Mouse (Mus musculus): Measurements from ENCODE around the gene Kif1c.

The Kif1c gene

DNA sequence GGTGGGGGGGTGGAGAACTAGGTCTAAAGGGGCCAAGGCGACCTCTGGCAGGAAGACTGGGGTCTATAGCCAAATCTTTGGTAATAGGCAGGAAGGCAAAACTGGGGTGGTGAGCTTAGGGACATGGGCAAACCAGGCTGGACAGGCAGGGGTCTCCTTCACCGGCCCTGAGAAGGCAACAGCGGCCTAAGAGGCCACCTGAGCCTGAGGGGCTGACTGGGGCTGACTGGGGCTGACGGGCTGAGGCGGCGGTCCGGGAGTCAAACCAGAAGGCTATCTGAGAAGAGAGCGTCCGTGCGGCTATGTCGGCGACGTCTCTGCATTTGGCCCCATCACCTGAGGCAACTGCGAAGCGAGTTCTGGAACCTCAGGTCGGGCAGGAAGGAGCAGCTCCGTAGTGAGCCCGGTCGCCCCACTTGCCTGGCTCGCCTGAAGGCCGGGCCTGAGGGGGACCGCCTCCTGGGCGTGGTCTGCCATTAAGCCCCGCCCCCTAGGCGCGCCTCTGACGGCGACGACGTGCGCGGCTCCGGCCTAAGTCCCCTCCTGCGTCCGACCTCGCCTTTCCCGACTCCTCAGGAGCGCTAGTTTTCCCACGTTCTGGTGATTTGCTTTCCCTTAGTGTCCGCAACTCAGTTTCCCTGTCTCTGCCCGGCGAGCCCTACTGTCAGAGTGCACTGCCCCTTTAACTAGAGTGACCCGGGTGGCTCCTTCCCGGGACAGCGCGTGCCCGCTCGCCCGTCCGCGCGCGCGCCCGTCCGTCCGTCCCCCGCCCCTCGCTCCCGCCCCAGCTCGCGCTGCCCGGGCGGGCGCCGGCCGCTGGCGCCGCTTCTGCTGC lies at the start of gene Kif1c, which contains the start of gene Inca1:
TSS of gene Kif1c (plus strand) at position 827 of the 835 bp plus-strand sequence.
TSS of gene Inca1 (minus strand) at position 434 of the 835 bp plus-strand sequence.
- DNase-seq: peak; percentile 95

DNA sequence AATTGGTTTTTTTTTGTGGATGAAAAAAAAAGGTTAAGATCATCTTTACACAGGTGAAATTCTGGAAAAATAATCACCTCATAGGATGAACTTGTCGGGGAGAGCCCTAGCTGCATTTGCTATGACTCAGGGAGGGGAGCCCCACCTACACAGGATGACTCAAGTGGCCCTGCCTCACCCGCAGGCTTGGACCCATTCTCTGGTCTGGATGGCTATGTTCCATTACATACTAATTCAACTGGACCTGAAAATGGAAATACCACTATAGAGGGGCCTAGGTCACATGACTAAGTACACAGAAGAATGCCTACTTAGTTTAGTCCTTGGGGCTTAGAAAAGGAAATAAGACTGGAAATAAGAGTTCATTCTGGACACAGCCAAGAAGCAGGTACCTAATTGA lies 49.0 kb upstream of the Kif1c start:
- peak; percentile 39 for DNase-seq

DNA sequence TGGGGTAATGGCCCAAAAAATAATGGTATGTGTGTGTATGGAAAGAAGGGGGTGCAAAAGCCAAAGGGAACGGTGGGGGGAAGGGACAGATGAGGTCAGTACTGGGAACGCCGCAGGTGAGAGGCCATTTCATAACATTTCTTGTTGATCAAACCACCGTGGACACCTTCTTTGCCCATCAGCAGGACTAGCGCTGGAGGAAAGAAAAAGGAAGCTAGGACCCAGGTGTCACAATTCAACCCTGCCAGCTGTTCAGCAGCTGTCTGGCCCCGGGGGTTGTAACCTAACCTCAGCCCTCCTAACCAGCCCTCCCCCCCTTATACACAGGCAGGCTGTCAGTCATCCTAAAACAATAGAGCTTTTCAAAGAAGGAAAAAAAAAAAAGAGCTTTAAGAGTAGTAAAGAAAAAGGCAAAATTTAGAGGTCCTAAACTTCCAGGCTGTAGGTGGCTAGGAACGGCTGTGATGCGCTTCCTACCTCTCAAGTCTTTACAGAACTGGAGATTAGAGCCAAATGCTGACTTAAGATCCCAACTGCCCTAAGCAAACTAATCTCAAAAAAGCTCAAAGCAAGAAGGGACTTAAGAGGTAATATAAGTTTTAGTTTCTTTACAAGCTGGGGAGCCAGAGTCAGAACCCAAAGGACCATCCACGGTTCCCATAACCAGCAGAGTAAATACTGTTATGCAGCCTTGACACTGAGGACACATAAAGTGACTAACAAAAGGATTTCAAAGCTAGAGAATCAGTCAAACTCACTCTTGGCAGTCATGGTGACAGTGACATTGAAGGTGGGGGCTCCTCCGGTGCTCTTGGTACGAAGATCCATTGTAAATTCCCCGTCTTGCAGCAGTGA lies 48.1 kb upstream of the Kif1c start:
- DNase-seq: peak; percentile 55

DNA sequence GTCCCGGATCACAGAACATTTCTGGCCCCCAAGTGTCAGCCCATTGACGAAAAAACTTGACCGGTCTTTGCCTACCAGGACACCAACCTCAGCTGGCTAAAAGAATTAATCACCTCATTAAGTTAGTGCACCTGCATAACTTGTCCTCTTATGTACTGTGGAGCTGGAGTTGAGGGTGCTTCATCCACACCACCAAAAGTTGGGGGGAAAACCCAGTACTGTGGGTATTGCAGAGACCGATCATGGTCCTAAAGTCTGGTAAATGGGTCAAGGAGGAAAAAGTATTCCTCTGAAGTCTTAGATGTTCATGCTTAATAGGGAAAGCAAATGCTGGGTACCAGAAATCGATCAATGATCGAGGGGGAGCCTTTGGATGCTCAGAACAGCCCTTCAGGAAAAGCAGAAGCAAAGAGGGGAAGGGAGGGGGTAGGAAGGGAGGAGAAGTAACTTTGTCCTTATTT lies 47.4 kb upstream of the Kif1c start:
- DNase-seq: peak; percentile 44

DNA sequence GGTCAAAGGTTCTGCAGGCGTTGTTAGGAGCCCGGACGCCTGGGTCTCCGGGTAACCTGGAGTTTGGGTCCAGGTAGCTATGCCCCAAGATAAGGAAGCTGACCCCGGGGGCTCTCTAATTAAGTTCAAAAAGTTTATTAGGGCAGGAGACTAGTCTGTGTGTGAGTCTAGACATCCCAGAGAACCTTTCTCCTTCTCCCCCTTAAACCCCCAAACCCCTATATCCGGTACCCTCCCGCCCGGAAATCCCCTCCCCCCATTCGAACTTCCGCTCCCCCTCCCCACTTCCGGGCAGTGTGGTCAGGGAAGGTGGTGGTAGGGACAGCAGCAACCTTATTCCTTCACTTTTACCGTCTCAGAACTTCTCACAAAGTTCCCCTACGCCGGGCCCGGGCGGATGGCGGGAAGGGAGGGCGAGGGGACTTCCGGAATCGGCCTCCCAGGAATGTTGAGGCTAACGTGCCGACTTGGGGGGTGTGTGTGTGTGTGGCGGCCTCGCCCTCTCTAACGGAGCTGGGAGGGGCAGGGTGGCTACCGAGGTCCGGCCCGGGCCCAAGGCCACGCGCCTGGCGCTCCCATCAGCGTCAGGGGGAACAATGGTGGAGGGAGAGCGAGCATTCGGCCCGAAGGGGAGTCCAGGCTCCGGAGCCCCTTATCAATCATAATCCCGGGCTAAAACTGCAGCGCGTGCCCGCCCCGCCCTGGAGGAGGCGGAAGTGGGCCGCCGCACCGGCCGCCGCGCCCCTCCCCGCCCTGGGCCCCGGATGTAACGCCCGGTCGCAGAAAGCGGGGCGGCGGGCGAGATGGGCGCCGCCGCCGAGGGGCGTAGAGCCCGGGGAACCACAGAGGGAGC lies 46.8 kb upstream of the Kif1c start:
- DNase-seq: peak; percentile 75

DNA sequence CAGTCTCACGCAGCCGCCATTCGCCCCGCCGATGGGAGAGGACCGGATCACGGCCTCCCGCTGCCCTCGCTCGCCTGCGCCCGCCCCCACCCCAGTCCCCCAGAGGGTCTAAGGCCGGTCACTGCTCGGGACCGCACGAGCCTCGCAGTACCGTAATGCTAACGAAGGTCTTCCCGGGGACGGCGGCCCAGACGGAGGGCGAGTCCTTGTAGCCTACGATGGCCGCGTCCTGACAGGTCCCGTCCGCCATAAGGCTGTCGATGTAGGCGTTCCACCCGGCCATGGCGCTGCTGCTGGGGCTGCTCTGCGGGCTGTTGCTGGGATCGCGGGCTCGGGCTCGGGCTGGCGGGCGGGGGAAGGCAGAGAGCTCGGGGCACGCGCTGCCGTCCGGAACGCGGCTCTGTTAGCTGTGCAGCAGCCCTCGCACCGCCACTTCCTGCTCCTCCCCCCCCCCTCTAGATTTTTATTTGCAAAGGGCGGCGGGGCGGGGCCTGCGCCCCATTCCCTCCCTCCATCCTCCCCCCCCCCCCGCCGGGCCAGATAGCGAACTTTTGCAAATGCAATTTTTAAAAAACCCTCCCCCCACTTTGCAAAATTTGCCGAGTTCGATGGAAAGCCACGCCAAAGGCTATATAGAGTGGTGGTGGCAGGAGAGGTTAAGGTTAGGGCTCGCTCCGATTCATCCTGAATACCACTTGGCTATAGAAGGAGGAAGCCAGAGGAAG lies 46.0 kb upstream of the Kif1c start, which contains the start of gene Pfn1:
TSS of gene Pfn1 (minus strand) at position 447 of the 725 bp plus-strand sequence.
- DNase-seq: peak; percentile 84

DNA sequence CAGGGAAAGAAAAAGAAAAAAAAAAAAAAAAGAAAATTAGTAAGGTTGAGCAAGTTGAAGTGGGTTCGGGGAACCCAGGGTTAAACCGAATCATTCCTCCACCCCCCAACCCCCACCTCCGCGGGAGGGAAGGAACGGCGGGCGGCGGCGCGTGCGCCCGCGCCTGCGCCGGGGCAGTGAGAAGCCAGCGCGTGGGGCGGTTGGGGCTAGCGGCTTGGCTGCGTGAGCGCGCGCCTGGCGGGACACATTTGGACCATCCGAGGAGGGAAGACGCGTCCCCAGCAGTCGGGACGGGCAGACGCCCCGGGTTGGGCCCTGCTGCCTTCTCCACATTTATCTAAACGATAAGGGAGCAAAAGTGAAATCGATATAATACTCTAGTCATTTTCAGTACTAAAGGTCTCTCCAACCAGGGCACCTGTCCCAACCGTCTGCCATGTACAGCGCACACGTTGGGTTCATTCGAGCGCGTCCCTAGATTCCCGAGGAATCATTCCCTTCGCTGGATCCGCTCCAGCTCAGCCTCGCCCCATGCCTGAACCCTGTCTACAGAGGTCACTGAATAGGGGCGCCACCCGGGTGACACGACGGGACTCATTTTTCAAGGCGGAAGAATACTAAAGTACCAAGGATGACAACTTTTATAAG lies 45.3 kb upstream of the Kif1c start:
- DNase-seq: peak; percentile 87

DNA sequence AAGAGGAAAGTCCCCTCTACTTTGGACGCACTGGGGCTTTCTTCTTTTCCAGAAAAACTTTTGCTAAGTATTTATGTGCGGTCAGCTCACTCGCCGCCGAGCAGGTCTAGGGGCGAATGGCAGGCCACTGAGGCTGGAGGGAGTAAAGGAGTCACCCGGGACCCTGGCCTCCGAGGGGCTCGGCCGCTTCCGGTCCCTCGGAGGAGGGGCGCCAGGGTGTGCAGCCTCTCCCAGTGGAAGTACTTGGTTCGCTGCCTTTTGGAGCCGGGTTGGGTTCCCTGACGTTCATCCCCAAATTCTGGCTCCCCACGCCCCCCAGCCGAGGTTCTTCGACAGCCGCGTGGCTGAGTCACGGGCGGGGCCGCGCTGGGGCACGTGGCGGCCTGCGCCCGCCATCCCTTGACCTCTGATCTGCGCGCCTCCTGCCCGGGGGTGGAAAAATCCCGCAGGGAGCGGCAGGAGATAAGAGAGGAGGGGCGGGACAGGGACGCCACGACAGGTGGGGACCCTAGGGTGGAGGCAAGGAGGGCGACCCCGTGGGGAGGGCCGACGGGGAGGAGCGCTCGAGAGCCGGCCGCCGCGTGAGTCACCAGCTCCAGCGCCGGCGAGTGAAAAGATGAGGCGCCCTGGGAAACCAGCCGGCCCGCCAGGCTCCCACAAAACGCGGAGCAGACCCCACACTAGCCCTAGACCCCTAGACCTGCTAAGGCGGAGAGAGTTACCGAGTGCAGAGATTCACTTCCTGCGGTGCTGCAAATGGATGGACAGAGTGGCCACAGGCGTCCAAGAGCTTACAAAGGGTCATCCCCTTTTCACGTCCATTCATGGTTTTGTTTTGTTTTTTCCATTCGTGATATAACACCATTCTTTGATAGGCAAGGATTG lies 44.5 kb upstream of the Kif1c start:
- peak; percentile 74 for DNase-seq

DNA sequence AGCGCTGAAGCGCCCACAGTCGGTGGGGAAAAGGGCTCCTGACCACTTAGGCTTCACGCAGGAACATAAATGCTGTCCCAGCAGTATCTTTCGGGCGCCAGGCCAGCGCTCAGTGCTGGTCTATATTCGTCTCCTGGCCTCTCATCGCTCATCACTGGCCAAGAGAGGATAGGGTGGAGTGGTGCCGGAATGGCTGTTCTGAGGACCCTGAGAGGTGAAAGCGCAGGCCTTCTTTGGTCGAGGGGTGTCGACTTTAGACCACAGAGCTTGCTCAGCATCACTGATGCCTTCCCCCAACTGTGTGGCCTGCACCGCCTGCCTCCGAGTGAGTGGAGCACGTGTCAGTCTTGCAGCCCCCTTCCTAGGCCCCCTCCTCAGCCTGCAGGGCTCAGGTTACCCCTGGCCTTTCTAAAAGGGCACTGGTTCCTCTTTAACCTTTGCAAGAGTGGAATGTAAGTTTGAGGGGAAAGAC lies 43.9 kb upstream of the Kif1c start:
- DNase-seq: peak; percentile 70

DNA sequence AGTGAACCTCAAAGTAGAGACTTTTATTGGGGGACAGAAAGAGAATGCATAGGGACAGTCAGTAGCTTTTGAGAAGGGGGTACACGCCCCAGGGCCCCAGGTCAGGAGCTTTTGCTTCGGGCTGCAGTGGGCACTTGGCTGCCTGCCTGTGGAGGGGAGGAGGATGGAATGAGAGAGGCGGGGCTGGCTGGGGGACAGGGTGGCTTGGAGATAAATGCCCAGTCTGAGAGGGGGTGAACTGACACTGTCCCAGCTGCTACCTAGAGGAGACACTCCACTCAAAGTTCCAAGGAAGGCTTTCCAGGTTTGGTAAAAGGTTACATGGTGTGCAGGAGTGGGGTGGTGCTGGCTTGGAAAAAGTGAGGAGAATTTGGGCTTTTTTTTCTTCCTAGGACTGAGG lies 43.4 kb upstream of the Kif1c start, which contains the start of gene Eno3:
TSS of gene Eno3 (plus strand) at position 239 of the 400 bp plus-strand sequence.
- peak; percentile 65 for DNase-seq

DNA sequence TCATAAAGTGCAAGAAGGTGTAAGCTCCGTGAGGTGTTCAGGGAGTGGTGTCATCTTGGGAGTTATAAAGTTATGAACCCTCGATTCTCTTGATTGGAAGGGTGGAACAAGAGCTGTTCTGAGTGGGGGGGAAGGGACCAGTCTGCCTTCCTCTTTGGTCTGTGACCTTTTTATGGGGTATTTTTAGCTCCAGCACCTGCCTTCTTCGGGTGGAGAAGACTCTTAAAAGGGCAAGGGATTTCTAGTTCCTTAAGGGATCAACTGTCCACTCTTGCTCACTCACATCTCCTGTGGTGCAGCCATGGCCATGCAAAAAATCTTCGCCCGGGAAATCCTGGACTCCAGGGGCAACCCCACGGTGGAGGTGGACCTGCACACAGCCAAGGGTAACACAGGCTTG lies 42.8 kb upstream of the Kif1c start:
- DNase-seq: peak; percentile 40

DNA sequence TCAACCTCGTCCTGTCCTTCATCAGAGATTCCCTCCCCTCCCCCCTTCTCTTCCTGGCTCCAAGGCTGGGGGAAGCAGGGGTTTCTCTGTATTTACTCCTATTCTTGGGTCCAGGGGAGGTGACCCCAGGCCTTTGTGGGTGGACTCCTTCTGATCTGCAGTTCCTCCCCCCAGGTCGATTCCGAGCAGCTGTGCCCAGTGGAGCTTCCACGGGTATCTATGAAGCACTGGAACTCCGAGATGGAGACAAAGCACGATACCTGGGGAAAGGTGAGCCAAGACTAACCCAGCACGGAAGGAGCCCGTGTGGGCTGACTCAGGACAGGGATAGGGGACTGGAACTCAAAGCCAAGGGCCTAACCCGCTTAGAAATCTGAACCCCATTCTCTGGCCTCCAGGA lies 42.4 kb upstream of the Kif1c start:
- DNase-seq: no peak

DNA sequence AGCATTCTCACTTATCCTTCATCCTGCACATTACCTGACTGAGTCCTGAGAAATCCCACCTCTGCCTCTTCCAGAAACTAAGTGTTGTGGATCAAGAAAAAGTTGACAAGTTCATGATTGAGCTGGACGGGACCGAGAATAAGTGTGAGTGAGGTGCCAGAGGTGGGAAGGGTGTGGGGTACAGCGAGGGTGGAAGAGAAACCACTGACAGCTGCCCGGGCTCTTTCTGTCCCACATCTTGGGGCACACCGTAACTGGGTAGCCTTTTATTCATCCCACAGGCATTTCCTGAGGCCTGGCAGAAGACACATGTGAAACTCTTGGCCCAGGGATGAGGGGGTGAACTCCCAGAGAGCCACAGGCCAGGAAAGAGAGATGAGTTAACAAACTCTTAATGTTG lies 41.8 kb upstream of the Kif1c start:
- no peak for DNase-seq

DNA sequence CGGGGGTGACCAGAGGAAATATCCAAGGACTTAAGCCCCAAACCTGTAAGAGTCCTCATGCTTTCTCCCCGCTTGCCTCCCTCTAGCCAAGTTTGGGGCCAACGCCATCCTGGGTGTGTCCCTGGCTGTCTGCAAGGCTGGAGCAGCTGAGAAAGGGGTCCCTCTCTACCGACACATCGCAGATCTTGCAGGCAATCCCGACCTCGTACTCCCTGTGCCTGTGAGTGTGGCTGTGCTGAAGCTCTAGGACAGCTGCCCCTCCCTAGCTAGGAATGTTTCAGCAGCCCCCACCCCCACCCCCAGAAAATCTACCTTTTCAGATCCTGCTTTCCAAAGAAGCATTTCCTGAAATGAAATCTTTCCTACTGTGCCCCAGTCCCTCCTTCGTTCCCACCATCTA lies 41.4 kb upstream of the Kif1c start:
- DNase-seq: no peak

DNA sequence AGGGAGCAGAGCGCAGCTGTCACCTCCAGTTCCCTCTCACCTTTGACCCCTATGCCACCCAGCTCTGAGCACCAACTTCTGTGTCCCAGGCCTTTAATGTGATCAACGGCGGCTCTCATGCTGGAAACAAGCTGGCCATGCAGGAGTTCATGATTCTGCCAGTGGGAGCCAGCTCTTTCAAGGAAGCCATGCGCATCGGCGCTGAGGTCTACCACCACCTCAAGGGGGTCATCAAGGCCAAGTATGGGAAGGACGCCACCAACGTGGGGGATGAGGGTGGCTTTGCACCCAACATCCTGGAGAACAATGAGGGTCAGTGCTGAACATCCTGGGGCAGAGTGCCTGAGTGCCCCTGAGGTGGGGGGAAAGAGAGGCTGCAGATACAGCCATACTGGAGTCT lies 39.8 kb upstream of the Kif1c start:
- no peak for DNase-seq

DNA sequence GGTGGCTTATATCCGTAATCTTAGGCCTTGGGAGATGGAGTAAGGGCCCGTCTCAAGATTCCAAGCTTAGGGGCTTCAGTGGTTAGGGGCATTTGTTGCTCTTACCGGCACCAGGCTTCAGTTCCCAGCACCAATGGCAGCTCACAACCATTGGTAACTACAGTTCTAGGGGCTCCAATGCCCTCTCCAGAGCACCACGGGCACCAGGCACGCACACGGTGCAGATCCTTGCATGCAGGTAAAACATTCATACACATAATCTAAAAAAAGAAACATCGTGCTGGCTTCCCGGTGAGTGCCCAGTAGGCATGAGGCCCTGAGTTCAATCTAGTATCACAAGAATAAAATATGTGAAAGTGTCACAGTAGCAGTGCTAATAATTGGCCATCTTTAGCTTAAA lies 37.2 kb upstream of the Kif1c start:
- no peak for DNase-seq

DNA sequence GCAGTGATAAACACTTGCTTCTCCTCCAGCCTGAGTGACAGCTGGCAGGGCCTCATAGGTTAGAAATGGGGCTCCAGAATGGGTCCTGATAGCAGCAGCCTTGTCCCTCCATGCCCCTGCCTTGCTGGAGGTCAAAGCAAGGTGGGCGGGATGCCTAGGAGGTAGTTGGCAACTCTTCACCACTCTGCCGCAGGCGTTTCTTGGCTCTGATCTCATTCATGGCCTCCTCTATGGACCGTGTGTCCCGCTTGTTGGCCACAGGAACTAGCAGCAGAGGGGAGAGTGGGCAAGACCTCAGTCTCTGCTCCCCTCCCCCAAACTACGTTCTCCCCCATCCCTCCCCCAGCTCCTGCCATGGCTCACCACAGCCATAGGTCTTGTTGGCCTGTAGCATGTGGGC lies 36.4 kb upstream of the Kif1c start:
- no peak for DNase-seq

DNA sequence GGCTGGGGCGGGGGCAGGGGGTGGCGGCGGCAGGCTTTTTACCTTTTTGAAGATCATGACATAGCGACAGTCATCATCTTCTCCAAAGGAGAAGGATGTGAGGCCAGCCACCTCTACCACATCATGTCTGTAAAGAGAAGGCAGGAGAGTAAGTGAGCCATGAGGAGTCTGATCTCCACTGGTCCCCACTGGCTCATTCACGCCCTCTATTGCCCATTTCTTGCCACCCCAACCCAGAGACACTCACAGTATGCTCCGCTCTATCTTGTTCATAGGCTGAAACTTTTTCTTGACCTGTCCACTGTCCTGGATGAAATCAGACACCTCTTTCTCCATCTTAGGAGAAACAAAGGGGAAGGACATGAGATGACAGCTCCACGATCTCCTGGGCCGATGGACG lies 35.6 kb upstream of the Kif1c start:
- no peak for DNase-seq

DNA sequence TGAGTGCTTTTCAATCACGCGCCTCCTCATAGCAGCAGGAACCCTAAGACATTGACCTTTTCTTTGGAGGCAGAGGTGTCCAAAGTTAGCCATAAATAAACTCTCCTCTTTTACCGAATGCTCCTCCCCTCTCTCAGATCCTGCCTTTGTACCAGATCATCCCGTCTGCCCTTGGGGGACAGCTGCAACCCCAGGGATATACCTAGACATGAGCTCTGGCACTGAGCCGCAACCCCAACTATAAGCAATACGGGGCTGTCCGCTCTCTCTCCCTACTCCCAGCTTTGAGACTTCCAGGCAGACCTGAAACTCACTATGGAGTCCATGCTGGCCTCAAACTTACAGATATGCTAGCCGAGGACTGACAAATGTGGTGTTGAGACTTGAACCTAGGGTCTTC lies 33.7 kb upstream of the Kif1c start:
- DNase-seq: peak; percentile 49

Data from cerebellum, adult 9-11 months (tissue).